Mouse (Mus musculus) hindbrain, postnatal 0 days (tissue): ENCODE data around the gene AW209491. TPM values are rescaled to one million over a fixed set of nuclear protein-coding genes. Genes with fewer than 3 reads are reported as not detected.

Source experiments
- ATAC-seq: fragments of 200-750 bp; cut with Nextera tagmentation; 2 replicates; pipeline ENCODE4 v1.8.0; 2017; ENCODE audit warnings: mild to moderate bottlenecking, moderate TSS enrichment, moderate library complexity
- DNase-seq: peaks from one replicate; pipeline ENCODE4 v3.0.0-alpha.2; 2015; ENCODE audit warnings: low spot score
- H3K27ac ChIP-seq: fragments of 300-500 bp; sonication (generic); 2 replicates; pipeline ENCODE4 v1.5.1; 2014; ENCODE audit warnings: mild to moderate bottlenecking
- H3K27me3 ChIP-seq: fragments of 300-500 bp; sonication (generic); 2 replicates; pipeline ENCODE4 v1.6.1; 2014; ENCODE audit warnings: low read length, mixed read lengths; ENCODE audit not compliant: insufficient read depth
- H3K36me3 ChIP-seq: fragments of 300-500 bp; sonication (generic); 2 replicates; pipeline ENCODE4 v1.6.1; 2014; ENCODE audit warnings: low read length, mixed read lengths; ENCODE audit not compliant: insufficient read depth
- H3K4me1 ChIP-seq: fragments of 300-500 bp; sonication (generic); 2 replicates; pipeline ENCODE4 v1.6.1; 2014; ENCODE audit warnings: antibody characterized with exemption, low read length, mixed read lengths; ENCODE audit not compliant: insufficient read depth
- H3K4me2 ChIP-seq: fragments of 300-500 bp; sonication (generic); 2 replicates; pipeline ENCODE4 v1.6.1; 2014; ENCODE audit warnings: low read depth, mild to moderate bottlenecking, low read length, moderate library complexity, mixed read lengths
- H3K4me3 ChIP-seq: fragments of 300-500 bp; sonication (generic); 2 replicates; pipeline ENCODE4 v1.5.1; 2014; ENCODE audit warnings: low read length
- H3K9ac ChIP-seq: fragments of 300-500 bp; sonication (generic); replicated peaks from 2 replicates; pipeline ENCODE4 v1.6.1; 2014; ENCODE audit warnings: mild to moderate bottlenecking, low read length, moderate library complexity, mixed read lengths
- H3K9me3 ChIP-seq: fragments of 300-500 bp; sonication (generic); 2 replicates; pipeline ENCODE4 v1.6.1; 2016; ENCODE audit warnings: low read length, mixed read lengths
- CTCF ChIP-seq: IDR thresholded peaks from 2 replicates; pipeline ENCODE4 v1.5.1; 2016; ENCODE audit warnings: antibody characterized with exemption, control low read depth, low read depth
- WGBS: fragments of 180-500 bp; shearing (Covaris S2); extraction: QIAGEN DNeasy Blood & Tissue Kit; methylation state at CpG from one replicate; pipeline ENCODE4 v1.1.7; 2014; 5-methylcytosine and 5-hydroxymethylcytosine counted together
- polyA plus RNA-seq: library from polyadenylated mRNA; unstranded; fragments of >200 nt; fragmentation: Nextera tagmentation; extraction: Ambion mirVana; gene quantifications from 2 replicates; pipeline ENCODE4 v1.2.1, GENCODE M21; 2015
- total RNA-seq: library from RNA; depleted of rRNA; stranded (reverse); fragments of >200 nt; gene quantifications from 2 replicates; pipeline ENCODE4 v1.2.3, GENCODE M21; 2014; rRNA removed

AW209491 gene
- total RNA-seq = 6.5 and 13.8 TPM in 2 replicates
- polyA plus RNA-seq = 28.2 and 30.2 TPM in 2 replicates

- WGBS = 1% methylated on average over 29 of the region's 29 CpGs
- Histone ChIP-seq H3K27me3 (no peaks in the 10 kb centered on the region), H3K27ac (peak within 1 kb of the TSS; percentile 83), H3K4me3 (peak within 1 kb of the TSS; percentile 64), H3K36me3 (peaks cover 10% of the 10 kb centered on the region; the same call in 1 of the 2 replicates), H3K4me1 (peaks cover 6% of the 10 kb centered on the region; the same call in 1 of the 2 replicates), H3K4me2 (peak within 1 kb of the TSS; percentile 68), H3K9ac (peak within 1 kb of the TSS; percentile 78), H3K9me3 (no peaks in the 10 kb centered on the region)
- DNase-seq (peak; percentile 96), ATAC-seq (peak; percentile 96)
- TF ChIP-seq CTCF = peak; percentile 43
These were observed at the start of gene AW209491 for GRCm38 (mm10) chr13:14629726-14630641. TSS of gene AW209491 (plus strand) at chr13:14630154.

GRCm38 (mm10) chr13:14580392-14580791 is 49.6 kb upstream of the AW209491 start:
- Histone ChIP-seq H3K9me3 (no peaks in the 10 kb centered on the region), H3K4me2 (no peak overlapping the region), H3K27me3 (no peaks in the 10 kb centered on the region), H3K27ac (no peak overlapping the region), H3K36me3 (no peaks in the 10 kb centered on the region), H3K4me3 (no peak overlapping the region), H3K9ac (no peak overlapping the region), H3K4me1 (no peaks in the 10 kb centered on the region)
- WGBS = 75% methylated on average over 3 of the region's 3 CpGs
- ATAC-seq = no peak
- no peak for DNase-seq
- TF ChIP-seq CTCF = no peak

GRCm38 (mm10) chr13:14602744-14603143 is 27.2 kb upstream of the AW209491 start:
- Histone ChIP-seq H3K4me3 (no peak overlapping the region), H3K9ac (no peak overlapping the region), H3K27ac (no peak overlapping the region), H3K4me1 (no peaks in the 10 kb centered on the region), H3K4me2 (no peak overlapping the region), H3K9me3 (no peaks in the 10 kb centered on the region), H3K27me3 (no peaks in the 10 kb centered on the region), H3K36me3 (no peaks in the 10 kb centered on the region)
- 84% methylated on average over 2 of the region's 2 CpGs for WGBS
- TF ChIP-seq CTCF = no peak
- no peak for DNase-seq
- ATAC-seq = no peak

GRCm38 (mm10) chr13:14607616-14608015 is 22.3 kb upstream of the AW209491 start:
- no peaks in the 10 kb centered on the region for H3K9me3 ChIP-seq
- peaks cover 7% of the 10 kb centered on the region; the same call in 1 of the 2 replicates for H3K4me1 ChIP-seq
- no peak for TF ChIP-seq CTCF
- H3K27me3 ChIP-seq = no peaks in the 10 kb centered on the region
- H3K9ac ChIP-seq = no peak overlapping the region
- H3K4me2 ChIP-seq = no peak overlapping the region
- no peak overlapping the region for H3K4me3 ChIP-seq
- no peak overlapping the region for H3K27ac ChIP-seq
- DNase-seq = no peak
- no peak for ATAC-seq
- H3K36me3 ChIP-seq = 0 out of 2 replicates have a peak, but pooled peaks cover 5% of the 10 kb centered on the region

GRCm38 (mm10) chr13:14612463-14612862 is 17.5 kb upstream of the AW209491 start:
- Histone ChIP-seq H3K4me1 (peaks cover 7% of the 10 kb centered on the region; the same call in 1 of the 2 replicates), H3K9ac (peak overlapping the region; percentile 67), H3K36me3 (peaks cover 13% of the 10 kb centered on the region; the same call in 1 of the 2 replicates), H3K27ac (peak overlapping the region; percentile 79), H3K4me2 (peak overlapping the region; percentile 58), H3K4me3 (peak overlapping the region; percentile 99), H3K9me3 (no peaks in the 10 kb centered on the region), H3K27me3 (no peaks in the 10 kb centered on the region)
- no peak for TF ChIP-seq CTCF
- 6% methylated on average over 10 of the region's 10 CpGs for WGBS
- peak; percentile 65 for ATAC-seq
- DNase-seq = no peak

- H3K4me3 ChIP-seq = peak within 1 kb of the TSS; percentile 99
- peaks cover 16% of the 10 kb centered on the region; the same call in 1 of the 2 replicates for H3K36me3 ChIP-seq
- no peaks in the 10 kb centered on the region for H3K9me3 ChIP-seq
- H3K4me2 ChIP-seq = peak within 1 kb of the TSS; percentile 69
- peak within 1 kb of the TSS; percentile 72 for H3K9ac ChIP-seq
- peak; percentile 100 for DNase-seq
- H3K27me3 ChIP-seq = no peaks in the 10 kb centered on the region
- ATAC-seq = peak; percentile 100
- peaks cover 7% of the 10 kb centered on the region; the same call in 1 of the 2 replicates for H3K4me1 ChIP-seq
- no peak for TF ChIP-seq CTCF
- H3K27ac ChIP-seq = peak within 1 kb of the TSS; percentile 79
- WGBS = under 1% methylated on average over 42 of the region's 42 CpGs
These were observed 16.9 kb upstream of the AW209491 start, which contains the start of the genes Mrpl32 and Psma2 for GRCm38 (mm10) chr13:14612926-14613529. TSS of gene Mrpl32 (minus strand) at chr13:14613165. TSS of gene Psma2 (plus strand) at chr13:14613240.
